Mouse (Mus musculus) spleen, postnatal 0 days (tissue): ENCODE data around the gene Dnajc28. TPM values are rescaled to one million over a fixed set of nuclear protein-coding genes. Genes with fewer than 3 reads are reported as not detected.

ENCODE experiments used
- polyA plus RNA-seq: library from polyadenylated mRNA; unstranded; fragments of >200 nt; fragmentation: Nextera tagmentation; extraction: Ambion mirVana; gene quantifications from 2 replicates; pipeline ENCODE4 v1.2.1, GENCODE M21; 2015

Dnajc28 gene
- polyA plus RNA-seq = 2.6 and 2.8 TPM in 2 replicates

GRCm38 (mm10) chr16:91618511-91619501 lies at the start of gene Dnajc28:
Gene Dnajc28, minus strand, starts transcription at chr16:91619026.

DNA sequence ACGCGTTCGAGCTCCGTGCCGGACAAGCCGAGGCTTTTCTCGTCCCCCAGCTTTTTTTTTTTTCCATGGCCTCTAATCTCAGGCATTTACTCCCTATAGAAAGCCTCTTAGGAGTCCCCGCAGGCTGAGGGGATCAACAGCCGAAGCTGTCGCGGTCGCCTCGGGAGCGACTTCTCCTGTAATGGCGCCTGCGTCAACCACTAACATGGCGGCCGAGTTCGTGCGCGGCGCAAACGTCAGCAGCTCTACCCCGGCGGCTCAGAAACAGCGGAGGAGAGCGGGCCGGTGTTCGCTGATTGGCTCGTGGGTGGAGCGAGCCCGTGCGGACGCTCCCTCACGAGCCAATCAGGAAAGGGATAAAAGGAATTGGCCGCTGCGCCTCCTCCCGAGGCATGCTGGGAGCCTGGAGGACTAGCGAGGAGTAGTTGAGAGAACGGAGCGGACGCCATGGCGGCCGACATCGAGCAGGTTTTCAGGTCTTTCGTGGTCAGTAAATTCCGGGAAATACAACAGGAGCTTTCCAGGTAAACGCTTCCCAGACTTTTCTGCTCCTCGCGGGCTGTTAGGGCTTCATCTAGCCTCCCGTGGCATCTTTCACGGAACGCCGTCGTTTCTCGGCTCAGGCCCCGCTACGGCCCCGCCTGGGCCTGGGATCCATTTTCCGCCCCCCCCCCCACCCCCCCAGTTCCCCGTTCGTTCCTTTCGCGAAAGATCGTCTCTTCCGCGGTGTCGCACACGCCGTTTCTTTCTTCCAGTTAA lies 28.8 kb upstream of the Dnajc28 start, which contains the start of gene Son:
Gene Son (plus strand): TSS at position 46 of the 759 bp plus-strand sequence.

DNA sequence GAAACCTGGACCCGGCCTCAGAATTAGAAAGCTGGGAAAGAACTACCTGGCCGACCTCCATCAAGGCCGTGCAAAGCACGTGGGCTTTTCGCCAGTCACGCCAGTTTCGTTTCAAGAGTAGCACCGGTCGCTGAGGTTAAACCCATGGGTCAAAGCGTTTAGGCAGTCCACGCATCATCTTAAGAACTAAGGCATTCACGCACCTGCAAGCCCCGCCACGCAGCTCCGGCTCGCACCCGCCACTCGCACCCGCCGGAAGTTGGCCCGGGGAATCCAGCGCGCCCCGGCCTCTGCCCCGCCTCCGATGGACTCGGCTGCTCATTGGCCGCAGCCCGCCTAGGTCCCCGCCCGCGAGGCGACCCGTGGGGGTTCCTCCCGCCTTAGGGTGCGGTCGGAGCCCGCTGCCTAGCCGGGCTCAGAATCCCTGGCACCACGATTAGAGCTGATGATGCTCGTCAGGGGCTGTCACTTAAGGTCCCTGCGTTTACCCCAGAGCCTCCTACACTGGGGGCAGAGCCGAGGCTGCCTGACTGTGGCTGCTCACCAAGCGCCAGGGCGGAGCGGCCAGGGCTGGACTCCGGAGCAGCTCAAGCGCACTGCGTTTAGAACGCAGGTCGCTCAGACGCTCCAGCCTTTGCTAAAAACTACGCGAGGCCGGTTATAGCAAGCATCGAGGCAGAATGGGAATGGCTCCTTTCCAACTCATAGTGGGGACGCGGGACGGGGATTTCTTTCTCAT lies 28.0 kb upstream of the Dnajc28 start, which contains the start of gene Gart:
Gene Gart (minus strand): TSS at position 272 of the 739 bp plus-strand sequence.

GRCm38 (mm10) chr16:91597672-91598010 lies 21.2 kb downstream of the Dnajc28 start, which contains the start of gene Tmem50b:
Gene Tmem50b, minus strand, starts transcription at chr16:91597800.

Other genes starting within 250 kb of the Dnajc28 start
- 75.0 and 87.8 TPM in 2 replicates for gene Ifnar2, start 246.2 kb downstream of the Dnajc28 start, polyA plus RNA-seq
- not detected in 2 replicates for gene Gm21970, start 227.3 kb downstream of the Dnajc28 start, polyA plus RNA-seq
- gene Il10rb, start 212.9 kb downstream of the Dnajc28 start, polyA plus RNA-seq = 37.2 and 42.3 TPM in 2 replicates
- 20.7 and 25.3 TPM in 2 replicates for gene Ifnar1, start 133.8 kb downstream of the Dnajc28 start, polyA plus RNA-seq
- gene Ifngr2, start 72.0 kb downstream of the Dnajc28 start, polyA plus RNA-seq = 28.0 and 31.7 TPM in 2 replicates
- gene Tmem50b, start 21.2 kb downstream of the Dnajc28 start, polyA plus RNA-seq = 16.6 and 21.8 TPM in 2 replicates
- 94.2 and 94.3 TPM in 2 replicates for gene Gart, start 27.9 kb upstream of the Dnajc28 start, polyA plus RNA-seq
- gene Son, start 28.5 kb upstream of the Dnajc28 start, polyA plus RNA-seq = 96.2 and 109 TPM in 2 replicates
- 32.5 and 39.3 TPM in 2 replicates for gene Donson, start 69.7 kb upstream of the Dnajc28 start, polyA plus RNA-seq
- gene Cryzl1, start 109.9 kb upstream of the Dnajc28 start, polyA plus RNA-seq = 35.3 and 39.6 TPM in 2 replicates
- 31.4 and 31.6 TPM in 2 replicates for gene Itsn1, start 110.3 kb upstream of the Dnajc28 start, polyA plus RNA-seq